Mouse (Mus musculus) layer of hippocampus, postnatal 36 days (tissue): ENCODE data around the gene Rnf169. TPM values are rescaled to one million over a fixed set of nuclear protein-coding genes. Genes with fewer than 3 reads are reported as not detected.
"Not testable (repeated sequence)": the region's sequence is repeated elsewhere in the genome, so short reads cannot be mapped to it uniquely, and the experiment has no call there.

Experiments
- DNase-seq, 2 experiments: peaks; one replicate each; pipeline ENCODE4 v3.0.0; 2022
- total RNA-seq, 2 experiments: library from RNA; stranded (reverse); gene quantifications; 2 replicates each; pipeline ENCODE4 v1.2.3; 2021

The Rnf169 gene
- total RNA-seq, 2 experiments from 2014 or later = 24.6 to 29.5 TPM

DNA sequence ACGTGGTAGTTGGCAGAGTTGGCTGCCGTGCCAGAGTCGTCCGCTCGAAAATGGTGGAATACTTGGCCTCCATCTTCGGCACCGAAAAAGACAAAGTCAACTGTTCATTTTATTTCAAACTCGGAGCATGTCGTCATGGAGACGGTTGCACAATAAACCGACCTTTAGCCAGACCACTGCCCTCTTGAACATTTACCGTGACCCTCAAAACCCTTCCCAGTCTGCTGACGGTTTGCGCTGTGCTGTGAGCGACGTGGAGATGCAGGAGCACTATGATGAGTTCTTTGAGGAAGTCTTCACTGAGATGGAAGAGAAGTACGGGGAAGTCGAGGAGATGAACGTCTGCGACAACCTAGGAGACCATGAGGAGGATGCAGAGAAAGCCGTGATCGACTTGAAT, 35.2 kb downstream of the Rnf169 start:
- not testable (repeated sequence) for DNase-seq

DNA sequence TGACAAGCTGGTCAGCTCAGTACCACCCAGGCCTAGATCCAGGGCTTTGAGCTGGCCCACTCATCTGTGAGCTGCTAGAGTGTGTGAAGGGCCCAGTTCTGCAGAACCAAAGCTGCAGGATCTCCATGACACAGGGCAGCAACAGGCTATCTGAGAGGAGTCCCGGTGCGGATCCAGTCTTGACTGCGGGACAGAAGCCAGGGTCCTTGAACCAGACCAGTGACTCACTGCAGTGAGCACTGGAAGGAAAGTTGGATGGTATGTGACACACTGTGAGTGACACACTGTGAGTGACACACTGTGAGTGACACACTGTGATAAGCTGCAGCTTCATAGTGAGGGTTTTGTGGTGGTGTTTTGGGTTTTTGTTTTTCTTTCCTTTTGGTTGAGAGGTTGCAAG, 35.7 kb downstream of the Rnf169 start:
- no peak for DNase-seq

DNA sequence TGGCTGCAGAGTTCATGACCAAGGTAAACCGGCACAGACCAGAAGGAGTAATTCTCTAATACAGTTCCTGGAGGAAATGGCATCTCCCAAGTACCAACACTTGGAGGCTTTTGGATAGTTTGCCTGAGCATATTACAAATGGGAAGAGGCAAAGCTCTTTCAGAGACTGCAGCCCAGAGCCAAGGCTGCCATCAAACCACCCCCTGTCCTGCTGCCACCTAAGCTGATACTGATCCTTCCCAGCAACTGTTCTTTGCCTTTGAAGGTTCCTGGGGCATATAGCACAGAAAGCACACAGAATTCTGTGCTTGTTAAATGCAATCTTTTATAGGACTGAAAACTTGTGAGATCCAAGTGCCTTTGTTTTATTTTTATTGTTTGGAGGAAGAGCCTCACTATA, 39.6 kb downstream of the Rnf169 start:
- DNase-seq = no peak

DNA sequence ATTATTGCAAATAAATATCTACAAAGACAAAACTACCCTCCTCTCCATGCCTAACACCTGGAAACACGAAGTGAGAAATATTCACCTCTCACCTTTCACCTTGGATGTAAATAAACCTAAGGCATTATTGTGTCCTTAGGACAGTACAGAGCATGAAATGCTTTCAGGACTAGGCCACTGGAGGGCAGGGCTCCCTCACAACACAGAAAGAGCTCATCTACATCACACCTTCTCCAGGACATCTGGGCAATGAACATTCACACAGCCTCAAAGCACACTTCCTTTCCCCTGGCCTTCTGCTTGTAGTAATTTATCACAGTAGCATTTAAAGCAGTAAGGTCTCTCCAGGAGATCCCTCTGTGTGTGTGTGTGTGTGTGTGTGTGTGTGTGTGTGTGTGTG, 44.5 kb downstream of the Rnf169 start:
- DNase-seq = no peak

DNA sequence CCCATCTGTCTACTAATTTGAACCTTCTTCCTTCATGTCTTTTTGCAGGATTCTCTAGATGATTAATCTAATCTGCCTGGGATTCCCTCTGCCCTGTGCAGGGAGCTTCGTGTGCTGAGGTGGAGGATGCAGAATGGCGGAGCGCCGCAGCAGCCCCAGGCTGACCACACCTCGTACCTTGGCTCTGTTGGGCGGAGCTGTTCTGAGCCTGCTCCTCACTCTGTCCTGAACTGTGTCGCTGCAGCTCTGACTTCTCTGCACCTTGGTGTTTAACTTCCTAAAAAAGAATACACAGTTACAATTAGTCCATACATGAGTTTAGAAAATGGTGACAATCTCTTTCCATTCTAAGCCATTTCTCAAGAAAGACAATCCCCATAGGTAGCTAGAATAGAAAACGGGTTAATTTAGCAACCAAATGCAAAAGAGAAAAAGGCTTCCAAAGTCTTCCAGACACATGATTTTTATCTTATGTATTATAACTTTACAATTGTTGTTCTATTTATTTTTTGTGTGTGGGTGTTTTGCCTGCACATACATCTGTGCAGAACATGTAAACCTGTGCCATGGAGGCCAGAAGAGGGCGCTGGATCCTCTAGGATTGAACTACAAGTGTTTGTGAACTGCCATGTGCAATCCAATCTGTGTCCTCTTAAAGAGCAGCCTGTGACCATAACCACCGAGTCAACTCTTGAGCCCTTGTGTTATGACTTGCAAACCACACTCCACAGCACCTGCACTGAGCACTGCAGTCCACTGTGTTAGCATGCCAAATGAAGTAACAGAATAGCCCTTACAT, 53.1 kb downstream of the Rnf169 start:
- peak; percentile 57 to 60 for DNase-seq

DNA sequence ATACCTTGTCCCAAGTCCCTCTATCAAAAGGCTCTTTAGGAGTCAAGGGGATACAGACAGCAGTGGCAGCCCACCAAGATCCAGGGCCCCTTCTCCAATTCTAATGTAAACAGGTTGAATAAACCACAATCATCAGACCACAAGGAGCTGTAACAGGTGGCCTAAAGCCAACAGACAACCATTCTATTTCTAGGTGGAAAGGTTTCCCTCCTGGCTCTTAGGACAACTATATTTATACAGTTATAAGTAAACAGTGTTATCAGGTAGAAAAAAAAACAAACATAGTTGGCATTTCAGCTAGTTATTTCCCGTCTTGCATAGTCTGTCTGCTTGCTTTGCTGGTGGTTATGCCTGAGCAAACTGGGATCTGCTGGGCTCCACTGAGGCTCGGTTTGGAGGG, 59.8 kb downstream of the Rnf169 start:
- DNase-seq = no peak

DNA sequence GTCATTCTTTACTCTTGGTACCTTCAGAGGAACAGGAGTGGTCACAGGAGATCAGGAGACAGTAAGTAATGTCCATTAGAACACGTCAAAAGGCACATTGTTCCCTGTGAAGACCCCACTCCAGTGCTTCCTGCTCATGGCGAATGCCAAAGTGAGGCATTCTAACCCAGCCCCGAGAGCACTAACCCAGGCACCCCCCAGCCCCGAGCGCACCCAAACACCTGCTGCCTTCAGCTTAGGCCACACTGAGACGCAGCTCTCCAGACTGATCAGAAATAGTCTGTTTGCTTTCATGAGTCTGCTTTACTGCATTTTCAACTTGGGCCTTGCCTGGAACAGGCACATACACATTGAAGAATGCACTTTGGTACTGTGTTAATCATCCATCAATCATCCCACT, 60.3 kb downstream of the Rnf169 start:
- no peak for DNase-seq

DNA sequence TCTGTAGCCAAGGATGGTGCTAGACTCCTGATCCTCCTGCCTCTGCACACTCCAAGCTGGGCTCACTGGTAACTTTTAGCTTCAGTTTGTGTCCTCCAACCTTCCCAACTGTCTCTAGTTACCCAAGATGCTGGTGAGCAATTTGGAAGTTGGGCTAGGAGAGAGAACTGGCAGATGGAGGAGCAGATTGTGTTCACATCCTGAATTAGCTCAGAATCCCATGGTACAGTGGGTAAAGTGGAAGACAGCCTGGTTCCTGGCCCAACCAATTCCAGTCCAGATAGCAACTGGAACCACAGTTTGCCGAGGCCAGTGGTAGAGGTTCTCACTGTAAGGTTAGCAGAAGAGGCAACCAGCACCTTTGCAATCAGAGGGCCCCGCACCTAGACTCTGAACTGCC, 61.1 kb downstream of the Rnf169 start:
- peak; percentile 52 to 66 for DNase-seq

DNA sequence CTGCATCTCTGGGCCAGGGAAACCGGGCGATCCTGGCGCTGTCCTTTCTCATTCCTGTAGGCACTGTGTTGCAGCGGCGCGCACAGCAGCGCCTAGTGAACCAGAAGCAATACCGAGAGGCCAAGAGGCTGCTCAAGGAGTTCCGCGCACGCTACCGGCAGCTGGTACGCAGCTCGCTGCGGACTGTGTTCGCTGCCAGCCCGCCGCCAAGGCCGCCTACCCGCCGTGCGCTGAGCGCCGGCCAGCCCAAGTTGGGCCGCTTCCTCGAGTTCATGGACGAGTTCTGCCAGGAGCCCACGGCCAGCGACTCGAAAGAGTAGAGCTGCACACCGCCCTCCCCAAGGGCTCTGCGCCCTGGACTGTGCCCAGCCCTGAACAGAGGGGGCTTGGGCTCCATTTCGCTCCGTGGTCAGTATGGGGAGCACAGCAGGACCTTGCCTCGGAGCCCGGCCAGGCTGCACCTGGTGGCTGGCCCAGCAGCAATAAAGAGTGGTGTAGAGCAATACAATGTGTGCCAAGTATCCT, 62.9 kb downstream of the Rnf169 start:
- DNase-seq = peak; percentile 52 to 66

DNA sequence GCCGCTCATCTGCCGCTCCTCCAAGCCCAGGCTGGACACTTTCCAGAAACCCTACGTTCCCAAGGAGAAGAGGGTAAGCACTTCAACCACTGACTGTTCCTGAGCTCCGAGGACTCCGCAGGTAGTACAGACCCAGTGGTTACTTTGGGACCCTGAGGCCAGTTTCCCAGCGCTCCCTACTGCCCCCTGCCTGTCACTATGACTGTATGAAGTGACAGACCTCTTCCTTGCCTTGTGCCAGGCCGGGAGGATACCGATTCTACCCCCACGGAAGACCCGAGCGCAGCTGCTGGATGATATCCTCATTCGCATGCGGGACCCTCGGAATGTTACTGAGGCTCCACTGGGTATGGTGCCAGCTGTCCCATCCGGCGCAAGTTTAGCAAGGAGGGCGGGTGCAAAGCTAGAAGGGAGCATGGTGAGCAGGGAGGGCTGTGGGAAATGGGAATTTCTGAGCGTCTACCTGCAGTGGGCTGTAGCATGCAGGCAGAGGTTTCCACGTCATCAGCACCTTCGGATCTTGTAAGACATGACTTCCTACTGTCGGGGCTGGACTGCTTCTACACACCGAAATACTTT, 63.4 kb downstream of the Rnf169 start:
- DNase-seq = peak; percentile 54 to 64

DNA sequence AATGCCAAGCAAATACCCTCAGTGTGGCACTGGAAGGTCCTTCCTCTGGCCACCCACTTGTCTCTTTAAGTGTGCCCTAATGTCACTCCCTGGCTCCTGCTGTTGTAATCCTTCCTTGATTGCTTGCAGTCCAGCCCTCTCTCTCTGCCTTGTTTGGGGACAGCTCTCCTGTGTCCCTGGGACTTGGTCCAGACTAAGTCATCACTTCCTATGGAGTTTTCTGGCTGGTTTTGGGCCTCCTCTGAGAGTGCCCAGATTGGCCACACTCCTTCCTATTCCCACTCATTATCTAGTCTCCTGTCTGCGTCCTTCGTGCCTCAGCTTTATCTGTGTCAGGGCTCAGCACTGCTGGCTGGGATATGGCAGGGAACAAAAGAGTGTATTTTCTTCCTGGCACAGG, 64.7 kb downstream of the Rnf169 start:
- DNase-seq = no peak

DNA sequence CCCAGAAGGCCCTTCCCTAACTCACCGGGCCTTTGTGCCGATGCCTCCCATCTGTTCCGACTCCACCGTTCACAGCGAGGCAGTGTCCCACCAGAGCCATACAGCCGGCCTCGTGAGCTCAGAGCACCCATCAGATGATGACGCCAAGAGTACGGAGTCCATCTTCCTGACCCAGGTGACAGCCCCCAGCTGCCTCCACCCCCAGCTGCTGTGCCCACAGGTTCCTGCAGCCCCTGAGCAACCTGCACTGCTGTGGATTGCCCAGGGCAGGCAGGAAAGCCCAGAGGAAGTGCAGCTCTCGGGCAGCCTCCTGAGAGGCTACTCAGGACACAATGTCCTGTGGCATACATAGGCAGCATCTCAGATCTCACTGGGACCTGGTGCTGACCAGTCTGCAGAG, 65.9 kb downstream of the Rnf169 start:
- DNase-seq = no peak

DNA sequence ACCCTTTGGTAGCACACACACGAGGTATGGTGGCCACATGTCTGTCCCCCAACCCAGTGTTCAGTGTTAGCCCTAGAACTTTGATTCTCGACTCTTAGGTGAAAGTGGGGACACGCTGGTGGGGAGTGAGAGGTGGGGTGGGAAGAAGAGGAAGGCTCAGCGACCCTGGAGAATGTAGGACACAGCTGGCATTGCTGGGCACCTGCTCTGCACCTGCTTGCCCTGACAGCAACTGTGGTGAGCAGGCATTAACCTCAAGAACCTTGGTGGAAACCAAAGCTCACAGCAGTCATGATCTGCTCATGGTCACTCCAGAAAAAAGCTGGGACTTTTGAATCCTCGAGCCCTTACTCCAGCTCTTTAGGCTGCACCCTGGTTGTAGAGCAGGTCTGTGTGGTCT, 69.2 kb downstream of the Rnf169 start:
- DNase-seq = no peak

DNA sequence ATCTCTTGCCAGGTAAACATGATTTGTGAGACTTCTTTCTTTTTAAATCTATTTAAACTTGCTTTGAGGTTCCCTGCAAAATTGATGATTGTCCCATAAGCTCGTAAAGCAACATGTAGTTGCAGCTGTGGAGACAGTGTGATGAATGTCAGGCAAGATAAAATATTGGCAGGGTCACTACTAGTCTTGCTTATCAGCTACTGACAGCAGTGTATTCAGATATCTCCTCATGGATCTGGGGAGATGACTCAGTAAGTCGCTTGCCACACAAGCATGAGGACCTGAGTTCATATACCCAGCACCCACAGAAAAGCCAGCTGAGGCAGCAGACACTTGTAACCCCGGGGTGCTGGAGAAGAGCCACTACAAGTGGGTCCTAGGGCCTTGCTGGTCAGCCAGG, 72.8 kb downstream of the Rnf169 start:
- DNase-seq = no peak

DNA sequence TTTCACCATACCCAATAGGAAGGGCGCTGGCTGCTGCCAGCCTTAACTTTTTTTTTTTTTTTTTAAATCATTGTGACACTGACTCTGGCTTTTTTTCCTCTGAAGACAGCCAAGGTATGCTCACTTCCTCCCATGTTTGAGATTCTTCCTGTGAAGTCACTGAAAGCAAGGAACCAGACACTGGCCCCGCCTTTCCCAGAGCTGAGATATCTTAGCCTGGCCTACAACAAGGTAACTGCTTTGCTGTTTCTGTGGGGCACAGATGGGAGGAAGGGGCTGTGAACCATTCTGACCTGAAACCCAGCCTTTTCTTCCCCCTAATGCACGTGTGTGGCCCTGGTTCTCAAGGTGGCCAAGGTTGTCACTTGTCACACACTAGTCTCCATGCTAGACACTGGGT, 73.9 kb downstream of the Rnf169 start:
- no peak for DNase-seq

DNA sequence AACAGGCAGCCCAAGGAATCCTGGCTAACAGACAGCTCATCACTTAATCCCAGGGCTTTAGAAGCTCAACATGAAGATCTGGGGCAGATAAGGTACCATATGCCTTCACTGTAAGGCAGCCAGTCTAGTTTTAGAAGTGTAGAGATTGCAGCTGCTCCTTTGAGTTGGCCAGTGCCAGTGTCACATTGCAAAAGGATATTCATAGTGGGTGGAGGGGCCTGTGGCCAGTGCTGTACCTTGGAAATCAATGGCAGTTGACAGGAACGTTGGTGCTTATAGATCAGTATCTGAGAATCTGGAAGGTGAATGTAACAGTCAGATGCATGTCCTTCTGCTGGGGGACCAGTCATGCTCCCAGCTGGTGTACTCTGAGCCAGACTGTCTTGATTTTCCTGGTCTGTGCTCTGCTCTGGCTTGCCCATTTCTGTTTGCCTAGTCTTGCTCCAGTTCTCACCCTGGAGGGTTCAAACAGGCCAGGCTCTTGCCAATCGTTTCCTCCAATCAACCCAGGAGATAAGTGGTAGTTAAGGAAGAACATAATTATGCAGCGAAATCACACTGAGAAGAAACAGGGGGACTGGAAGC, 75.7 kb downstream of the Rnf169 start:
- no peak for DNase-seq

DNA sequence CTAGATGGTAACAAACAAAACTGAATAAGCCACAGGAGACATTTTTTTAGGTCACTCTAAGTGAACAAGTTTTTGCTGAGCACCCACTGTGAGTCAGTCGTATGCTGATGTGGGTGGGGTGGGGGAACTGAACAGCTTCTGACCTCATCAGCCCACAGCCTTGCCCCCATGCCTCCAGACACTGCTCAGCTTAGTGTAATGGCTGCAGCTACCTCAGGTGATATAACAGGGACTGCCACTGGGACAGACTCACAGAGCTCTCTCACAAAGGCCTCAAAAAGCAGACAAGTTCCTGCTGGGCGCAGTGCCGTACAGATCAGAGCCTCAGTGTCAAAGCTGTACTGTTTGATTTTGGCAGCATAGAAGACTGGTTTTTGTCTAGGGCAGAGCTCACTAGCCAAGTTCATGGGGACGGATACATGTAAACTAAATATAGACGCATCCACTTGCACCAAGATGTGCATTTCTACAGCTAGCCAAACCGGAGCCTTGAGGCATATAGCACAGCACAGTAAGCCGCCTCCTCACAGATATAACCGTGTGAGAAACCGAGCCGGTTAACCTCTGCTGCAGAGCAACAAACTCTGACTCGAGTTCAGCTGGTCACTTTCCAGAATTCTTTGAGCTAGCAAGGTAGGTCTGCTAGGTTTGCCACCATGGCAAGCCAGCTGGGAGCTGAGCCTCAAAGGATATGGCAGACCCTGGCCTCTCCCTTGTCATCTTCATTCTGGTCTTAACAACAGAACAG, 77.2 kb downstream of the Rnf169 start:
- no peak for DNase-seq

DNA sequence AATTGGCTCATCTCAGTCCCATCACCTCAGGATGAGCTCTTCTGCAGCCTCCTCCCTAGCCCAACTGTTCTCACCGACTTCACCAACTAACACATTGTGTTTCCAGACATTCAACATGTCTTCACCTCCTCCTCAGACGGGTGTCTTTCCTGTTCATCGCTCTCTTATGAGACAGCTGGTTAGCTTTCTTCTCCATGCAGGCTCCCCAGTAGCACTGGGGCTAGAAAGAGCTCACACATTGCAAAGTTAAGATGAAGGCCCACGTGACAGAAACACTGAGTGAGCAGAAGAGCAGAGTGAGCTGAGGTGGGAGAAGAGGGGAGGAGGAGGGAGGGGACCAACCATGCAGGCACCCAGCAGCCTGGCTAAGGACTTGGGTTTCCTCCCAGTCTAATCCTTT, 78.0 kb downstream of the Rnf169 start:
- DNase-seq = no peak

DNA sequence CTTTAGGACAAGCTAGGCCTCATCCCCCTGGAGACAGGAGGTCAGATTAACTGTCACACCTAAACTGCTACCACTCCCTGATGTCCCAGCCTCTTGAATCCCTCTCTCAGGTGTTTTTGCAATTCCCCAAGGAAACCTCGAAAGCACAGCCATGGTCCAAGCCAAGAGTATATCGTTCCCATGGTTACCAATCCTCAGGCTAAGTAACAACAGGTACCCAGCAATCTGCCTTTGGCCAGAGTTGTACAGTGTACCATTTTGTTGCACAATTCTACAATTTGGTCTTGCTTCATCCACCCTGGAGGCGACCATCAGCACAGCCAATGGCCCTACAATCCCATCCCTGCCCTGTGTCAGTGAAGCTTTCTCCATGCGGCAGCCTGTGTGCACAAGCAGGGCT, 83.3 kb downstream of the Rnf169 start:
- DNase-seq = no peak

DNA sequence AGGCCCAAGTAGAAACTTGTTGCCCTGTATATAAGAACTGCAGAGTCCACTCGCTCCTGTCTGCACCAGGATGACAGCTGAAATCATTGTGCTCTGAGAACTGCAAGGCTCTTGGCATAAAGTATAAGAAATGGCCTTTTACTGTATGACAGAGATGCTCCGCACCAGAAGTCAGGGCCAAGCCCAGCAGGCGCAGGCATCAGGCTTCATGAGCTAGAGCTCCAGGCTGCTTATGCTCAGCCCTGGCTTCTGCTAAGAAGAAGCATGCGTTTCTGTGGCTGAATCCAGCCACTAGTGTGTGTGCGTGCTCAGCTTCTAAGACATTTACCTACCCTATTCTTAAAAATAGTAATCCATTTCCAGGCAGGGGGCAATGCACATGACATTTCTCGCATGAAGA, 85.8 kb downstream of the Rnf169 start:
- DNase-seq = no peak

DNA sequence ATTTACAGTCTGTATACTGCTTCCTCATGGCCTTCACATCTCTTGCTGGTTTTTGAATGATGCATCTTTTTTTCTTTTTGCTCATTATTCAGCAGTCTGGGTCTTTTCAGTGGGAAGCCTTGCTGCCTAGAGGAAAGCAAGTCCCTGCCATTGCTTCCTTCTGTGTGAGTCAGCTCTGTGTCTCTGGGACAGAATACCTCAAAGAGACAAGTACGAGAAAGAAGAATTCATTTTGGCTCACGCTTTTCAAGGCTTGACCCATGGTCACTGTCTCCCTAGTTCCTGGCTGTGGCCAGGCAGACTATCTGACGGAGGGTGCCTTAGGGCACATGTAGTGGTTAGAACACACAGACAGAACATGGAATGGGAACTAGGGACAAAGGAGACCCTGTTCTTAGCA, 86.3 kb downstream of the Rnf169 start:
- DNase-seq = no peak

DNA sequence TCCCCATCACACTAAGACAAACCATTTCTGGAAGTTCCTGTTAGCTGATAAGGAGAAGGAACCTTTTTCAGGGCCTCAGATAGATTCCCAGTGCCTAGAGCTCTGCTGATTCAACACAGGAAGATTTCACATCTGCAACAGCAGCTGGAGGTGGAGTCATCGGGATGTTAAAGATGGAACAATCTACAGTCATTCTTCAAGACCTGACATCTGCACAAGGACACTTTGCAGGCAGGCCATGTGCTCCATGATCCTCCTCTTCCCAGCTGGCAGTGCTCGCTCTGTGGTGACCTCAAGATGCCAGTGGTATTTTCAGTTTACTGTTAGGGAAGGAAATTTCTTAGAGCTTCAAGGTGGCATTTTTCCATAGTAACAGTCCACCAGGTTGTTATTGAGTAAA, 87.9 kb downstream of the Rnf169 start:
- DNase-seq = no peak

DNA sequence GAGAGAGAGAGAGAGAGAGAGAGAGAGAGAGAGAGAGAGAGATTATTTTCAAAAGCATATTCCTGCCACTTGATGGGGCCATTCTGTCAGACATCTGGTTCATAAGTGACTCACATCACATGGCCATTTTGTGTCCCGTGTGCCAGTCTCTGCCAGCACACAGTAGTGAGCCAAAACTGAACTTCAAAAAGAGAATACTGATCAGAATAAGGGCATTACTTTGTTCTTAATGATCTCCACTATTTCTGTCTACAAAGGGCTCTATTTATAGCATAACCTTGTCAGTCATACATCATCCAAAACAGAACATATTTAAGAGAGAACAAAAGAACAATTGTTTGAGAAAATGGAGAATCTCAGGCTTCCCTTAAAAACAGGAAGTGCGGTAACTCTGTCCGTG, 88.8 kb downstream of the Rnf169 start:
- no peak for DNase-seq
